Mouse (Mus musculus) embryonic facial prominence, embryonic 10.5 days (tissue): ENCODE measurements at regions not wholly inside any gene's neighbourhood (a gene's known extent, or its start where the extent isn't known, plus 50 kb on each side); places are given as distances from the start of the nearest gene placed in this dataset.
A peak's percentile ranks its signal among the peaks of the same experiment; 100 is the strongest.

ENCODE experiments used
- DNase-seq: peaks from one replicate; pipeline ENCODE4 v3.0.0-alpha.2; 2017; ENCODE audit warnings: low spot score
- H3K27ac ChIP-seq: fragments of 300-500 bp; sonication (generic); replicated peaks from 2 replicates; pipeline ENCODE4 v1.5.1; 2016; ENCODE audit warnings: mild to moderate bottlenecking
- H3K27me3 ChIP-seq: fragments of 300-500 bp; sonication (generic); replicated peaks from 2 replicates; pipeline ENCODE4 v1.6.1; 2016; ENCODE audit warnings: low read depth, mild to moderate bottlenecking; ENCODE audit not compliant: poor library complexity, severe bottlenecking
- H3K36me3 ChIP-seq: fragments of 300-500 bp; sonication (generic); replicated peaks from 2 replicates; pipeline ENCODE4 v1.6.1; 2016; ENCODE audit warnings: mild to moderate bottlenecking, moderate library complexity
- H3K4me1 ChIP-seq: fragments of 300-500 bp; sonication (generic); 2 replicates; pipeline ENCODE4 v1.6.1; 2016
- H3K4me3 ChIP-seq: fragments of 300-500 bp; sonication (generic); 2 replicates; pipeline ENCODE4 v1.5.1; 2016; ENCODE audit warnings: mild to moderate bottlenecking, moderate library complexity
- H3K9me3 ChIP-seq: fragments of 300-500 bp; sonication (generic); 2 replicates; pipeline ENCODE4 v1.6.1; 2016; ENCODE audit warnings: mild to moderate bottlenecking
- WGBS: fragments of 180-500 bp; shearing (Covaris S2); methylation state at CpG from one replicate; pipeline ENCODE4 v1.1.7; 2016; 5-methylcytosine and 5-hydroxymethylcytosine counted together

DNA sequence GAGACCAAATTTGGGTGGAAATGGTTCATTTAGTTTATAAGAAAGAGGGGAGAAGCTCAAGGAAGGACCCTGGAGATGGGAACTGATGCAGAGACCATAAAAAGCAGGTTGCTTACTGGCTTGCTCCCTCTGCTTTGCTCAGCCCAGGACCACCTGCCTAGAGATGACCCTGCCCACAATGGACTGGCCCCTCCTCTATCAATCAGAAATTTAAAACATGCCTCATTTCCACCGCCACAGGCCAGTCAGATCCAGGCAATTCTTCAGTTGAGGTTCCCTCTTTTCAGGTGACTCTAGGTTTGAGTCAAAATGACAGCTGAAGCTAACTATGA, 61.1 kb upstream of the Opcml start:
- Histone ChIP-seq H3K4me3 (no peak overlapping the region), H3K9me3 (no peaks in the 10 kb centered on the region)
- WGBS = 50% methylated on average over 1 of the region's 1 CpGs

GRCm38 (mm10) chr9:27739287-27739686, 51.3 kb upstream of the Opcml start:
- 22% methylated on average over 3 of the region's 3 CpGs for WGBS
- Histone ChIP-seq H3K27me3 (no peaks in the 10 kb centered on the region), H3K27ac (no peak overlapping the region), H3K36me3 (no peaks in the 10 kb centered on the region), H3K4me3 (no peak overlapping the region), H3K4me1 (0 out of 2 replicates have a peak, but pooled peaks cover 5% of the 10 kb centered on the region), H3K9me3 (no peaks in the 10 kb centered on the region)
- peak; percentile 51 for DNase-seq

More for the DNA sequence above, 61.1 kb upstream of the Opcml start:
- Histone ChIP-seq H3K36me3 (no peaks in the 10 kb centered on the region), H3K27me3 (no peaks in the 10 kb centered on the region), H3K27ac (no peak overlapping the region), H3K4me1 (peaks cover 10% of the 10 kb centered on the region)
- DNase-seq = no peak
